10 mouse cellular contexts compared by ENCODE assay signal in the genomic region with DNA sequence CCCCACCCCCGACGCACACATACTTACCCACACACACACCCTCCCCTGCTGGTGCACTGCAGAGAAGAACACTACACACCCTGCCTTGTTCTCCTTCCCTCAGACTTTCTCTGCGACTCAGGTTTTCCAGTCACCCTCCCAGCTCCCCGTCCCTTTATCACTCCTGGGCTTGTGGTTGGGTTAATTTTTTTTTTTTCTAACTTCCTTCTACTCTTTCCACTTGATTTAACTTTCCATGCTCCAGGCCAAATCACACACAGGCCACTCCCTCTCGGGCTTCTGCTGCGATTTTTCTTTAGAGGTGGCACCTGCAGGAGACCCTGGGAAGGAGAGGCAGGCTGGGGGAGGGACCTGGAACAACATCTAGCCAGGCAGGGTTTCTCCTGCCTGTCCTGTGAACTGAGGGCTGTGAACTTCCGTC. TPM values are rescaled to one million over a fixed set of nuclear protein-coding genes. Genes with fewer than 3 reads are reported as not detected.
A peak's percentile ranks its signal among the peaks of the same experiment; 100 is the strongest.
DNase-seq lines count a peak whose midpoint lies in the region; ATAC-seq and TF ChIP-seq lines count a peak whose summit lies in the region.
"Had no signal": no experiment of that assay in that cellular context is flagged by ENCODE, and none has a peak within 500 bp of the region (broad histone marks: within the 10 kb centered on the region; RNA-seq: fewer than 3 reads in every experiment).

No protein-coding gene starts in this region.

- no peak overlapping the region for H3K4me2 ChIP-seq in heart, postnatal 0 days (ENCODE audit: low read depth, low read length)
- H3K4me2 ChIP-seq in lung, postnatal 0 days (replicated peaks; ENCODE audit: low read depth, low read length) = no peak overlapping the region

- no peak overlapping the region for H3K4me3 ChIP-seq in heart, postnatal 0 days (ENCODE audit: low read depth, low read length)
- H3K4me3 ChIP-seq in lung, postnatal 0 days (ENCODE audit: low read depth, low read length) = no peak overlapping the region

- no peak for TF ChIP-seq EP300 in heart, postnatal 0 days (IDR thresholded peaks at IDR 0.05; ENCODE audit: low read depth)
- no peak for TF ChIP-seq EP300 in lung, postnatal 0 days (IDR thresholded peaks at IDR 0.05)

- no peaks in the 10 kb centered on the region for H3K9me3 ChIP-seq in heart, postnatal 0 days (replicated peaks; ENCODE audit: control insufficient read depth, low read length)
- H3K9me3 ChIP-seq in lung, postnatal 0 days (ENCODE audit: low read length) = no peaks in the 10 kb centered on the region

- TF ChIP-seq CTCF in heart, postnatal 0 days (IDR thresholded peaks at IDR 0.05; ENCODE audit: low read depth) = no peak
- no peak for TF ChIP-seq CTCF in lung, postnatal 0 days (IDR thresholded peaks at IDR 0.05)

- peak; percentile 26 for DNase-seq in heart, postnatal 0 days (ENCODE audit: low spot score)
- DNase-seq in heart, adult 8-10 months (ENCODE audit: low spot score) = no peak
- peak; percentile 61 for DNase-seq in Muller cell, postnatal 12 days (ENCODE audit: inconsistent ontology term)
- DNase-seq in kidney, adult 8-10 months = peak; percentile 64 to 83
- DNase-seq in lung, postnatal 0 days (ENCODE audit: low spot score) = peak; percentile 36
- DNase-seq in gastrocnemius, postnatal 36 days = no peak
- DNase-seq in adrenal gland, adult (ENCODE audit: inconsistent age in 2 of 2, low spot score in 1 of 2) = no peak
- DNase-seq: cerebellum, postnatal 10 days; right cerebral cortex, postnatal 25 days had no signal

- 45% methylated on average over 7 of the region's 7 CpGs for WGBS in heart, postnatal 0 days
- 46% methylated on average over 7 of the region's 7 CpGs for WGBS in lung, postnatal 0 days

- H3K9ac ChIP-seq in heart, postnatal 0 days (replicated peaks; ENCODE audit: low read depth, low read length) = no peak overlapping the region
- H3K9ac ChIP-seq in lung, postnatal 0 days (replicated peaks; ENCODE audit: low read depth) = no peak overlapping the region

- ATAC-seq in heart, postnatal 0 days (ENCODE audit: insufficient read depth, low read depth) = no peak; the same call in 1 of the 2 replicates
- peak; percentile 56 for ATAC-seq in lung, postnatal 0 days
- ATAC-seq in frontal cortex, adult (ENCODE audit: low TSS enrichment) = no peak

- no peaks in the 10 kb centered on the region for H3K4me1 ChIP-seq in heart, postnatal 0 days (ENCODE audit: control insufficient read depth, insufficient read depth)
- no peaks in the 10 kb centered on the region for H3K4me1 ChIP-seq in lung, postnatal 0 days (ENCODE audit: insufficient read depth, low read depth, low read length)

- intact Hi-C loops in gastrocnemius, postnatal 36 days (cut with DNase I) = no loop called here

- H3K27ac ChIP-seq in heart, postnatal 0 days (ENCODE audit: low read depth) = no peak overlapping the region
- no peak overlapping the region for H3K27ac ChIP-seq in lung, postnatal 0 days (ENCODE audit: low read length)

- no peaks in the 10 kb centered on the region for H3K27me3 ChIP-seq in heart, postnatal 0 days (ENCODE audit: control insufficient read depth, insufficient read depth, low read length)
- H3K27me3 ChIP-seq in lung, postnatal 0 days (replicated peaks; ENCODE audit: insufficient read depth, low read length) = no peaks in the 10 kb centered on the region

- H3K36me3 ChIP-seq in heart, postnatal 0 days (replicated peaks; ENCODE audit: control insufficient read depth, insufficient read depth, low read length) = no peaks in the 10 kb centered on the region
- no peaks in the 10 kb centered on the region for H3K36me3 ChIP-seq in lung, postnatal 0 days (ENCODE audit: insufficient read depth, low read length)

RNA-seq across cellular contexts. Expression of a gene that starts 24.7 kb away (rescaled TPM):
- 14.8 and 19.1 TPM in 2 replicates for total RNA-seq in heart, postnatal 0 days (2014; rRNA removed; ENCODE audit: low replicate concordance)
- polyA plus RNA-seq in heart, postnatal 0 days (2015; fragmentation: Nextera tagmentation; extraction: Ambion mirVana) = 21.9 and 22.5 TPM in 2 replicates
- total RNA-seq in heart, adult 8-10 months (2022) = 10 to 100 TPM; 13.4 to 17.4 (median 14.6) TPM
- polyA plus RNA-seq in lung, postnatal 0 days (2015; fragmentation: Nextera tagmentation; extraction: Ambion mirVana) = 127 and 145 TPM in 2 replicates
- total RNA-seq in gastrocnemius, postnatal 36 days (2021) = 1 to 10 TPM; 6.3 to 8.1 TPM

Comparison
In these comparisons a context has a peak if more than half of its experiments do, and no peak if none do; other contexts are left out.
1. DNase-seq: peak in heart, postnatal 0 days (single experiment), Muller cell, postnatal 12 days (single experiment), kidney, adult 8-10 months (2 of 2) and lung, postnatal 0 days (single experiment); none in heart, adult 8-10 months (single experiment), gastrocnemius, postnatal 36 days (0 of 2) and adrenal gland, adult (0 of 2).